9 mouse cellular contexts compared by ENCODE assay signal in the genomic region with DNA sequence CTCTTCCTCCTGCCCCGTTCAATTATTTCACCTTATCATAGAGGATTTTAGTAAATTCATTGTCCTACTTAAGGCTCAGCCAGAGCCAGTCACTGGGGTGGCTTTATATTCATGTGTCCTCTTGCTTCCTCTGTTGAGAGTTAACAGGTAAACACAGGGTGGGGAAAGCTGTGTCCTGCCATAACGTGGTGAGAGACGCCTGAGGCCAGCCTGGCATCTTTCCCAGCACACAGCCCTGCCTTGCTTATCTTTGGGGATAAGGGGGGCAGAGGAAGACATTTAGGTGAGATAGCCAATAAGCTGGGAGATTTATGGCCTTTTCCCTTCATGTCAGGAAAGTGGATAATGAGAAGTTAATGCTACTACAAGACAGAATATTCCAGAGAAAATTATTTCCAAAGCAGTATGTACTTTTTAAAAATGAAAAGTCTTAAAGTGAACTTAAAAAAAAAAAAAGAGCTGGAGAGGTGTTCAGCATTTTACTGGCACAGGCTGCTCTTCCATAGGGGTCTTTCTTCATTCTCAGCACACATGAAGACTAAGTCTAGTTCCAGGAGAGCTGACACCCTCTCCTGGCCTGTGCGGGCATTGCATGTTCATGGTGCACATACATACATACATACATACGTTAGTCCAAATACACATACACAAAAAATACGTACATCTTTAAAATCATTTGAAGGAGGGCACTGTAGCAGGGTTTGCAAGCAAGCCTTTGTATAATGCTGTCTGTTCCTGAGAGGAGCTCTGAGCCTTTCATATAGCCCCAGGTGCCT.
A peak's percentile ranks its signal among the peaks of the same experiment; 100 is the strongest.
DNase-seq lines count a peak whose midpoint lies in the region; TF ChIP-seq lines count a peak whose summit lies in the region.
"Had no signal": no experiment of that assay in that cellular context is flagged by ENCODE, and none has a peak within 500 bp of the region (broad histone marks: within the 10 kb centered on the region; RNA-seq: fewer than 3 reads in every experiment).

No protein-coding gene starts in this region.

- peak; percentile 48 for DNase-seq in adrenal gland, postnatal 25 days
- no peak for DNase-seq in adrenal gland, adult 2 months
- no peak for DNase-seq in left cerebral cortex, adult 2 months (ENCODE audit: extremely low spot score in 1 of 2, low spot score in 2 of 2)
- DNase-seq in left cerebral cortex, postnatal 25 days (ENCODE audit: low spot score in 2 of 2), result no peak
- peak; percentile 58 for DNase-seq in heart, postnatal 4 days
- DNase-seq in lung, postnatal 4 days, result peak; percentile 38 to 62
- no peak for DNase-seq in cerebellum, adult 2 months
- DNase-seq in embryo, embryonic 10.5 days (ENCODE audit: low spot score), result no peak

- intact Hi-C loops in left cerebral cortex, adult 2 months (cut with DNase I), result no loop called here
- intact Hi-C loops in left cerebral cortex, postnatal 25 days (cut with DNase I), result no loop called here

- no peak for TF ChIP-seq POLR2A in cerebellum, adult 2 months (IDR thresholded peaks at IDR 0.05; ENCODE audit: borderline replicate concordance, insufficient read depth, low read length)

- 71% methylated on average over 6 of the region's 6 CpGs for whole genome bisulfite sequencing in cerebellum, adult 2 months

- no peaks in the 10 kb centered on the region for H3K4me1 ChIP-seq in cerebellum, adult 2 months (ENCODE audit: control insufficient read depth, insufficient read depth, low read length)

- no peaks in the 10 kb centered on the region for H3K27me3 ChIP-seq in cerebellum, adult 2 months (ENCODE audit: control insufficient read depth, insufficient read depth, low read length)
- H3K27me3 ChIP-seq: hindbrain, embryonic 15.5 days had no signal

- no peak overlapping the region for H3K4me3 ChIP-seq in left cerebral cortex, adult 2 months
- H3K4me3 ChIP-seq in cerebellum, adult 2 months (replicated peaks; ENCODE audit: insufficient read depth, low read depth, low read length), result no peak overlapping the region
- H3K4me3 ChIP-seq: hindbrain, embryonic 15.5 days had no signal

- peak; percentile 1; the same call in 1 of the 2 replicates for TF ChIP-seq CTCF in left cerebral cortex, adult 2 months (IDR thresholded peaks at IDR 0.05)
- TF ChIP-seq CTCF in cerebellum, adult 2 months (IDR thresholded peaks at IDR 0.05; ENCODE audit: borderline replicate concordance, insufficient read depth, low read depth, low read length), result no peak

- H3K27ac ChIP-seq in left cerebral cortex, adult 2 months, result no peak overlapping the region
- no peak overlapping the region for H3K27ac ChIP-seq in cerebellum, adult 2 months (ENCODE audit: insufficient read depth, low read length)
- H3K27ac ChIP-seq: hindbrain, embryonic 15.5 days had no signal

Comparison
In these comparisons a context has a peak if more than half of its experiments do, and no peak if none do; other contexts are left out.
1. DNase-seq: peak in adrenal gland, postnatal 25 days (single experiment), heart, postnatal 4 days (single experiment) and lung, postnatal 4 days (2 of 2); none in adrenal gland, adult 2 months (single experiment), left cerebral cortex, adult 2 months (0 of 2), left cerebral cortex, postnatal 25 days (0 of 2), cerebellum, adult 2 months (0 of 2) and embryo, embryonic 10.5 days (single experiment).